Mouse (Mus musculus): Measurements from ENCODE around the gene Ddc. TPM values are rescaled to one million over a fixed set of nuclear protein-coding genes. Genes with fewer than 3 reads are reported as not detected.

Ddc gene
- polyA plus RNA-seq, 1 experiment: 0.19 TPM

DNA sequence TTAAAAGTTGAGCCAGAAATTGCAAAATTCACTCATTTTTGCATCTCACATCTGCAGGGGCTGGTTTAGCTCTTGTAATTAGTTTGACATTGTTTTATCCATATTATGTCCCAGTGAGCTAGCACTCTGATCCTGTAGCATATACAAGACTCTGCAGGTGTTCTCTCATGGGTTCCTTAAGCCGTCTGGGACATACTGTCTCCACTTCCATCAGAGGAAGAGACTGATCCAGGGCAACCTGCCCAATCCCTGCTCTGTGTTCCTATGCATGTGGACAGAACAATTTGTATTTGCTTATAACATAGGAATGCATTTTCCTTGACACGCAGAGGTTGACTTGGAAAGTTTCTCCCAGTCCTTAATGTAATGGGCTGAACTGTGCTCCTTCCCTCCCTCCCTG is 32.8 kb downstream of the Ddc start:
- H3K27me3 ChIP-seq (ENCODE audit: control insufficient read depth, insufficient read depth, low read length): no peaks in the 10 kb centered on the region
- no peak overlapping the region for H3K4me3 ChIP-seq (ENCODE audit: control insufficient read depth, low read depth, low read length)
- H3K27ac ChIP-seq (ENCODE audit: control insufficient read depth, insufficient read depth, low read depth, low read length): no peak overlapping the region
- TF ChIP-seq CTCF (IDR thresholded peaks at IDR 0.05; ENCODE audit: control insufficient read depth, insufficient read depth, insufficient replicate concordance, low read depth, low read length): no peak
- no peak for TF ChIP-seq POLR2A (IDR thresholded peaks at IDR 0.05; ENCODE audit: control insufficient read depth, low read depth, low read length)
- H3K4me1 ChIP-seq (ENCODE audit: control insufficient read depth, insufficient read depth, low read length): peaks cover 4% of the 10 kb centered on the region; the same call in 1 of the 2 replicates
- H3K36me3 ChIP-seq (ENCODE audit: control insufficient read depth, insufficient read depth, low read length): no peaks in the 10 kb centered on the region

DNA sequence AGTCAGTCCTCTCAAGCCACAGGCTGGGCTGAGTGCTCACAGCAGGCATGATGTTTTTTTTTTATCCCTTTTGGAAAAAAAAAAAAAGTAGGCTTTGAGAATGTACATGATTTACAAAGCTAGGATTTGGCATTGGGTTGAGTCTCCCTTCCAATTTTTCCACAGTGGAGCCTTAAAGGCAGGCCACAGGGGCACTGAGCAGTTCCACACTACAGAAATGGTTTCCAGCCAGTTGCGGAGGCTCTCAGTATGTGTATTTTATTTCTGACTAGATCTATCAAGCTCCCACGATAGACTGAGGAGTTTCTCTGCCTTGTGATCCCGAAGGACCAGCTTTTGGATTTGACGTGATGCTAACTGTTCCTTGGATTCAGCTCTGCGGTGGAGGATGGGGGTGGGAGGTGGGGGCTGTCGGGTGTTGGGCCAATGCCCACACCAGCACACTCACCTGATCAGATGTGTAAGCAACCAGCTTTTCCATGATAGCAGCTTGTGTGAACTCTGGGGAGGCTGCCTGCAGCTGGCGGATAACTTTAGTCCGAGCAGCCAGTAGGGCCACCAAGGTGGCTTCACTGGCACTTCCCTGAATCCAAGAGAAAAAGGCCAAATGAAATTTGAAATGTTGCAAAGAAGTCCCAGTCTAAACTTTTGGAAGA is 33.4 kb downstream of the Ddc start:
- Histone ChIP-seq H3K27ac (ENCODE audit: control insufficient read depth, insufficient read depth, low read depth, low read length) (no peak overlapping the region), H3K4me3 (ENCODE audit: control insufficient read depth, low read depth, low read length) (no peak overlapping the region)

DNA sequence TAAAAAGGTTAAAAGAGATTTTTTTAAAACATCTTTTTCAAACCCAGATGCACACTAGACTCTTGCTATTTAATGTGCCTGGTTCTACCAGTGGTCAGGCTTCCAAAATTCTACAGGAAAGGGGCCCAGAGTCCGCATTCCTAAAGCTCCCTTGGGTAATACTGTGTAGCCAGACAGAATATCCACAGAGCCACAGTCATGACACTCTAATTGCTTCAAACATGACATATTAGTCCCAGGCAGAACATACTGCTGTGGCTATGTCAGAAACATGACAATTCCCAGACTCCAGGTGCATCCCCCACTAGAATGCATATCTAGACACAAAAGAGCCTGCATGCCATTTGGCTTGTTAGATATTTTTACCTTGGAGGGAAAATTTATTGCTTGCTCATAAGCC is 35.4 kb downstream of the Ddc start:
- no peak for TF ChIP-seq POLR2A (IDR thresholded peaks at IDR 0.05; ENCODE audit: control insufficient read depth, low read depth, low read length)
- TF ChIP-seq CTCF (IDR thresholded peaks at IDR 0.05; ENCODE audit: control insufficient read depth, insufficient read depth, insufficient replicate concordance, low read depth, low read length): no peak
- H3K4me1 ChIP-seq (ENCODE audit: control insufficient read depth, insufficient read depth, low read length): no peaks in the 10 kb centered on the region
- no peak overlapping the region for H3K27ac ChIP-seq (ENCODE audit: control insufficient read depth, insufficient read depth, low read depth, low read length)
- no peaks in the 10 kb centered on the region for H3K27me3 ChIP-seq (ENCODE audit: control insufficient read depth, insufficient read depth, low read length)
- H3K4me3 ChIP-seq (ENCODE audit: control insufficient read depth, low read depth, low read length): no peak overlapping the region
- no peaks in the 10 kb centered on the region for H3K36me3 ChIP-seq (ENCODE audit: control insufficient read depth, insufficient read depth, low read length)

More for the DNA sequence above, 33.4 kb downstream of the Ddc start:
- Histone ChIP-seq H3K36me3 (ENCODE audit: control insufficient read depth, insufficient read depth, low read length) (no peaks in the 10 kb centered on the region), H3K27me3 (ENCODE audit: control insufficient read depth, insufficient read depth, low read length) (no peaks in the 10 kb centered on the region), H3K4me1 (ENCODE audit: control insufficient read depth, insufficient read depth, low read length) (peaks cover 4% of the 10 kb centered on the region; the same call in 1 of the 2 replicates)
- TF ChIP-seq POLR2A (IDR thresholded peaks at IDR 0.05; ENCODE audit: control insufficient read depth, low read depth, low read length) (no peak), CTCF (IDR thresholded peaks at IDR 0.05; ENCODE audit: control insufficient read depth, insufficient read depth, insufficient replicate concordance, low read depth, low read length) (no peak)

DNA sequence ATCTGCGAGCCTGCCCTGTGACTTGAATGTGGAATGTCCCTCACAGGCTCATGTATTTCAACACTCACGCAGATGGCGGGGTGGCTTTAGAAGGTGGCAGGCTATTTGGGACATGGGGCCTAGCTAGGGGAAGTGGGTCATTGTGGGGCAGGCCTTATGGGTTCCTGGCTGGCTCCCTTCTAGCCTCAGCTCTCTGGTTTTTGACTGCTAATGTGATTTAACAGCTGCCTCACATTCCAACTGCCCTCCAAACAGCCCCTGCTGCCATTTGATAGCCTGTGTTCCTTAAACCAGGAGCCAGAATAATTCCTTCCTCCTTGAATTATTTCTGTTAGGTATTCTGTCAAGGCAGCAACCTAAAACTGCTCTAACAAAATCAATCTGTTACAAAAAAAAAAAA is 41.0 kb downstream of the Ddc start:
- no peak overlapping the region for H3K27ac ChIP-seq (ENCODE audit: control insufficient read depth, insufficient read depth, low read depth, low read length)
- H3K36me3 ChIP-seq (ENCODE audit: control insufficient read depth, insufficient read depth, low read length): no peaks in the 10 kb centered on the region
- no peaks in the 10 kb centered on the region; the same call in 1 of the 2 replicates for H3K4me1 ChIP-seq (ENCODE audit: control insufficient read depth, insufficient read depth, low read length)
- H3K27me3 ChIP-seq (ENCODE audit: control insufficient read depth, insufficient read depth, low read length): no peaks in the 10 kb centered on the region
- TF ChIP-seq CTCF (IDR thresholded peaks at IDR 0.05; ENCODE audit: control insufficient read depth, insufficient read depth, insufficient replicate concordance, low read depth, low read length): no peak
- no peak for TF ChIP-seq POLR2A (IDR thresholded peaks at IDR 0.05; ENCODE audit: control insufficient read depth, low read depth, low read length)
- H3K4me3 ChIP-seq (ENCODE audit: control insufficient read depth, low read depth, low read length): no peak overlapping the region

DNA sequence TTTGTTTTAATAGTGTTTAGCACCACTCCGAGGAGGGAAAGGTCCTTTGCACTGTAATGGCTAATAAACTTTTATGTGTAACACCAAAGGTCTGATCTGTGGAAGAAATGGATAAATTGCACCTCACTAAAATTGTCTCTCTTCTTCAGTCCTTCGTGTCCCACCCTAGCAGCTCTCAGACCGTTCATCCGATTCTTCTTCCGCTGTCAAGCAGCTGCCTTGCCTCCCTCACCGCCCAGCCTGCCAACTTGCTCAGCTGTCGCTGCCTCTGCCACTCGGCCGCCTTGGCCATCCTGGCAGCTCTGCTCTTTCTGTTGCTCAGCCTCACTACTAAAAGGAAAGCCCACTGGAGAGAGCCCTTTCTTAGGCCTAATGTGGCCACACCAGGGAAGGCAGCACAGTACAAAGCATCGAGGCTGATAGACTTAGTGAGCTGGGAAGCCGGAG is 42.2 kb downstream of the Ddc start:
- Histone ChIP-seq H3K4me3 (ENCODE audit: control insufficient read depth, low read depth, low read length) (no peak overlapping the region), H3K36me3 (ENCODE audit: control insufficient read depth, insufficient read depth, low read length) (no peaks in the 10 kb centered on the region), H3K27me3 (ENCODE audit: control insufficient read depth, insufficient read depth, low read length) (no peaks in the 10 kb centered on the region), H3K27ac (ENCODE audit: control insufficient read depth, insufficient read depth, low read depth, low read length) (no peak overlapping the region), H3K4me1 (ENCODE audit: control insufficient read depth, insufficient read depth, low read length) (no peaks in the 10 kb centered on the region; the same call in 1 of the 2 replicates)
- no peak for TF ChIP-seq POLR2A (IDR thresholded peaks at IDR 0.05; ENCODE audit: control insufficient read depth, low read depth, low read length)
- no peak for TF ChIP-seq CTCF (IDR thresholded peaks at IDR 0.05; ENCODE audit: control insufficient read depth, insufficient read depth, insufficient replicate concordance, low read depth, low read length)

DNA sequence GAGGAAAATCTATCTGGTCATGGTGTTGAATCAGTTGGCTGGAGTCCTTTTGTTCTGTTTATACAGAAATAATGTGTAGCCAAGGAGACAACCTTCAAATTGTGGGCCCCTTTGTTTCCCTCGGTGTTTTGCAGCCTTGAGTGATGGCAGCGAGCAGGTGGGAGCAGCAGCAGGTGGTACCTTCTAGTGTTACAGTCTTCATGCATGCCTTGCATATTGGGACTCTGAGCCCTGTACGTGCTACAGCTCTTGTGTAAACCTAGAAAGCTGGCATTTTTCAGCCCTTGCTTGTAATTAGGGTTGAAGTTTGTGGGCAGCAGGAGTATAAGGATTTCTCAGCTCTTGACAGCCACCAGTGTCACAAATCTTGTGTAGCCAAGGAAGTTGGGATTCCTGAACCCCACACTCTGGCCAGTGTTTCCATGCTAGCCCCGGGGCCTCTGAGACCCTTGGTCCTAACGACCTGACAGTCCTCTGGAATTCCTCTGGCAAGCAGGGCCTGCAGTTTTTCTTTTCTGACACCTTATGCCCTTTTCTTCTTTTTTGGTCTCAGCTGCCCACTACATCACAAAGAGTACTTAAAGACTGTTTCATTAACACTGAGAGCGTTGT is 42.8 kb downstream of the Ddc start:
- H3K4me3 ChIP-seq (ENCODE audit: control insufficient read depth, low read depth, low read length): no peak overlapping the region
- H3K27me3 ChIP-seq (ENCODE audit: control insufficient read depth, insufficient read depth, low read length): no peaks in the 10 kb centered on the region
- TF ChIP-seq CTCF (IDR thresholded peaks at IDR 0.05; ENCODE audit: control insufficient read depth, insufficient read depth, insufficient replicate concordance, low read depth, low read length): no peak
- TF ChIP-seq POLR2A (IDR thresholded peaks at IDR 0.05; ENCODE audit: control insufficient read depth, low read depth, low read length): no peak
- no peaks in the 10 kb centered on the region; the same call in 1 of the 2 replicates for H3K4me1 ChIP-seq (ENCODE audit: control insufficient read depth, insufficient read depth, low read length)
- no peaks in the 10 kb centered on the region for H3K36me3 ChIP-seq (ENCODE audit: control insufficient read depth, insufficient read depth, low read length)
- H3K27ac ChIP-seq (ENCODE audit: control insufficient read depth, insufficient read depth, low read depth, low read length): no peak overlapping the region

DNA sequence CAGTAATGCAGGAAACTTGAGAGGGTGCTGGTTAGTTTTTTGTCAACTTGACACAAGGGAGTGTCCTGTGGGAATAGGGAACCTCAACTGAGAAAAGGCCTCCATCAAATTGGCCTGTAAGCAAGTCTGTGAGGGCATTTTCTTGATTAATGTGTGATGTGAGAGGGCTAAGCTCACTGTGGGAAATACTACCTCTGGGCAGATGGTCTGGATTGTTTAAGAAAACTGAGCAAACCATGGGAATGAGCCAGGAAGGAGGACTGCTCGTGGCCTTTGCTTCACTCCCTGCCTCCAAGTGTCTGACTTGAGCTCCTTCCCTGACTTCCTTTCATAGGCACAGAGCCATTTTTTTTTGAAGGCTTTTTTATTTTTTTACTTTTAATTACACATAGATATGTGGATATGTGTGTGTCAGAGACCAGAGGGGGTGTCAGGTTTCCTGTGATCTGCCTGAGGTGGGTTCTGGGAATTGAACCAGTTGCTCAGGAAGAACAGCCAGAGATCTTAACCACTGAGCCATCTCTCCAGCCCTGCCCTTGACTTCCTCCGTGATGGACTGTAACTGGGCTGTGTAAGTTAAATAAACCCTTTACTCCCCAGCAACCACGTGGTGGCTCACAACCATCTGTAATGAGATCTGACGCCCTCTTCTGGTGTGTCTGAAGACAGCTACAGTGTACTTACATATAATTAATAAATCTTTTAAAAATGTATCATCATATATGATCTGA is 44.0 kb downstream of the Ddc start:
- no peak overlapping the region for H3K4me3 ChIP-seq (ENCODE audit: control insufficient read depth, low read depth, low read length)
- H3K4me1 ChIP-seq (ENCODE audit: control insufficient read depth, insufficient read depth, low read length): no peaks in the 10 kb centered on the region; the same call in 1 of the 2 replicates
- TF ChIP-seq CTCF (IDR thresholded peaks at IDR 0.05; ENCODE audit: control insufficient read depth, insufficient read depth, insufficient replicate concordance, low read depth, low read length) (no peak), POLR2A (IDR thresholded peaks at IDR 0.05; ENCODE audit: control insufficient read depth, low read depth, low read length) (no peak)
- H3K36me3 ChIP-seq (ENCODE audit: control insufficient read depth, insufficient read depth, low read length): no peaks in the 10 kb centered on the region
- no peaks in the 10 kb centered on the region for H3K27me3 ChIP-seq (ENCODE audit: control insufficient read depth, insufficient read depth, low read length)
- no peak overlapping the region for H3K27ac ChIP-seq (ENCODE audit: control insufficient read depth, insufficient read depth, low read depth, low read length)
